Mouse (Mus musculus): ENCODE measurements at regions not wholly inside any gene's neighbourhood (a gene's known extent, or its start where the extent isn't known, plus 50 kb on each side); places are given as distances from the start of the nearest gene placed in this dataset.
A peak's percentile ranks its signal among the peaks of the same experiment; 100 is the strongest.

GRCm38 (mm10) chrX:132646956-132647355, 1041.8 kb downstream of the Pcdh19 start:
- DNase-seq (ENCODE audit: low spot score in 2 of 2): peak; percentile 19 to 20

GRCm38 (mm10) chrX:132596925-132597324, 1091.9 kb downstream of the Pcdh19 start:
- no peak for DNase-seq (ENCODE audit: low spot score in 2 of 2)

GRCm38 (mm10) chrX:132596424-132596823, 1092.4 kb downstream of the Pcdh19 start:
- no peak for DNase-seq (ENCODE audit: low spot score in 2 of 2)

- DNase-seq (ENCODE audit: low spot score in 2 of 2): no peak
Measured at GRCm38 (mm10) chrX:132574085-132574484, 1114.7 kb downstream of the Pcdh19 start.
